Mouse (Mus musculus): ENCODE results near the gene Olfr1443. TPM values are rescaled to one million over a fixed set of nuclear protein-coding genes. Genes with fewer than 3 reads are reported as not detected.
"Not testable (repeated sequence)": the region's sequence is repeated elsewhere in the genome, so short reads cannot be mapped to it uniquely, and the experiment has no call there.

Gene Olfr1443
- total RNA-seq (2021), result not detected
- long read RNA-seq, experiment 1, result 0 reads
- long read RNA-seq, experiment 2, result 0 reads

DNA sequence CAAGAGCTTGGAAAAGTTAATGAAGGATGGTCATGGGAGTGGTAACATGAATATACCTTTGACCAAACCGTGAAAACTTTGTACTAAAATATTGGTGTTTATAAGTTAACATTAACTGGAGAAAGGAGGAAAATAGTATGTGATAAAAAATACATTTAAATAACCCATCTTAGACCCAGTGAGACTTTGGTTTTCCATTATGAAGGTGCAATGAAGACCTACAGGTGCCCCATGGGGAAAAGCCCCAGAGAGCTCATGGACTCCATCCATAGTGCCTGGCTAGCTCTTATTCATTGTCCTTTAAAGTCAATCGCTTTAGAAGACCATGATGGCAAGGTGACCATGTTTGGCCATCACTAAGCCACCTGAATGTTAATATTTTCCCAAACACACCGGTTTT lies at the start of gene Olfr1443:
Gene Olfr1443, plus strand, starts transcription at position 301 of the 400 bp plus-strand sequence.
- no peak for DNase-seq (ENCODE audit: low spot score in 2 of 2)

DNA sequence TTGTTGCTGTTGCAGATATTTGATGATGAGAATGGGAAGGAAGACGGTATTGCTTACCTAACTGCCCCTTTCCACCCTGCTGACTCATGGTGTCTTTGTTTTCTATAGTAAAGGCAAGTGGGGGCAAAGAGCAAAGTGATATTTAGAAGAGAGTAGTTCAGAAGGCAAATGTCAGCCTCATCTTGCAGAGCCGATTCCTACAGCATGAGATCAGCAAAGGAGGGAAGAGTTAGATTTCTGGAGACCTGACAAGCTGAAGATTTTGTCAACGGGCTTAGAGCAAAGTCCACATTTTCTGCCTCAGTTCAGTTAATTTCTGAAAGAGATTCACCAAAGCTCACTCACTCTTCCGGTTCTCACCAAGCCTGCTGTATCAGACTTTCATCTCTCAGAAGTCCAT lies 44.7 kb upstream of the Olfr1443 start, which contains the start of gene Glyat:
Gene Glyat, plus strand, starts transcription at position 133 of the 400 bp plus-strand sequence.
- DNase-seq (ENCODE audit: low spot score in 2 of 2), result no peak

DNA sequence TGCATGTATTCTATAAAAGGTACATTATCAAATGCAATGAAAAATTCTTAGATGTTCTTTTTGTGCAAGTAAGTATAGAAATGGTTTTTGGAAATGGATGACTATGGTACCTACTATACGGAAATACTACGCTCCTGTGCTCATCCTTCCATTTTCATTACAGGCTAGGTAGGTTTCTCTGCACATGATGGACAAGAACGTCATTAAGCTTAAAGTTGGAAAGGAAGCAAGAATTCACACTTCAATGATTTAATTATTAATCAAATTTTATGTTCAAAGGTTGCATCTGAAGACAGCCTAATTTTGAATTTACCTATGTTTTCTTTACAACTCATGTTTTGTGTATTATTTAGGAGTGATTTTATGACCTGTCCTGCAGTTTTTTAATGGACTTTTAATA lies 43.7 kb upstream of the Olfr1443 start:
- no peak for DNase-seq (ENCODE audit: low spot score in 2 of 2)

DNA sequence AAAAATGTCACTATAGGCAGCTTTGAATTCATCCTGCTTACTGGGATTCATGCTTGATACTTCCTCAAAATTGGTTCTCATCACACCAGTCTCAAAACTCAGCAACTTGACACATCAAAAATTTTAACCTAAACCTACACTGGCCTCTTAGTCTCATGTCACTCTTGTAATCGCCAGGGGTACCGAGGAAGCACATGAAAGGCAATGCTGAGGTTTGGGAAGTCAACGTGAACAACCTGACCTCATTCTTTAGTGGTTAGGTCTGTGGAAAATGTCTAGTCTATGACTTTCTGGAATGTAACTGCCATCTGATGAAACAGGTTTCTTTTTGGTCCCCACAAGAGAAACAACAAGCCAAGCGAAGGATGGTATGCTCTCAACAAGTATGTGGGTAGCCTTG lies 42.9 kb upstream of the Olfr1443 start:
- no peak for DNase-seq (ENCODE audit: low spot score in 2 of 2)

DNA sequence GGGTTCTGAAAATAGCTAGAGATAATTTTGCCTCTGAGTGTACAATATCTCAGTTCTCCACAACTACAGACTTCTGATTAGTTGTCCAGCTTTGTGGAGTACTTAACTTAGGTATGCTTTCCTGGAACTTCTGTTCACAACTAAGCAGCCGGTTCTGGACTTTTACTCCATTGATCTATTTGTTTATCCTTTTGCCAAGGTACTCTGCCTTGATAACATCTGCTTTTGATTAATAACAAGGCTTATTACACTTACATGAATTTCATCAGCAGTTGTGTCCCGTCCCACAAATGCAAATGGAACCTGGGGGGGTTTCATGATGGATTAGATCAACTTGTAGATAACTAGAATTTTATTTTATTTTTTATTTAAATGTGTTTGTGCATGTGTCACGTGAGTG lies 41.0 kb upstream of the Olfr1443 start:
- no peak for DNase-seq (ENCODE audit: low spot score in 2 of 2)

DNA sequence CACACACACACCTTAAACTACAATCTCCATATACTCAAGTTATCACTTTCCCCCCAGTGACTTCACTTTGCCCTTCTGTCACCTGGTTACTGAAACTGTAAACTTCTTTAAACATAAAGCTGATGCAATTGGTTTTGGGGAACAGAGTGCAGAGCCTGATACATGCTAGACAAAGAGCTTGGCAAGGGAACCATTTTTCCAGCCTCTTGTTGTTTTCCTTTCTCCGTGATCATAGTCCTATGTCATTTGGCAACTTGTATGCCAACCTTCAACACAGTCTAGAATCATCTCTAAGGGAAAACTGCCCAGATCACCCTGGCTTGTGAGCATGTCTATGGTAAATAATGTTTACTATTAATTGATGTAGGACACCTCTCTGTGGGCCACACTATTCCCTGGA lies 39.9 kb upstream of the Olfr1443 start:
- no peak for DNase-seq (ENCODE audit: low spot score in 2 of 2)

DNA sequence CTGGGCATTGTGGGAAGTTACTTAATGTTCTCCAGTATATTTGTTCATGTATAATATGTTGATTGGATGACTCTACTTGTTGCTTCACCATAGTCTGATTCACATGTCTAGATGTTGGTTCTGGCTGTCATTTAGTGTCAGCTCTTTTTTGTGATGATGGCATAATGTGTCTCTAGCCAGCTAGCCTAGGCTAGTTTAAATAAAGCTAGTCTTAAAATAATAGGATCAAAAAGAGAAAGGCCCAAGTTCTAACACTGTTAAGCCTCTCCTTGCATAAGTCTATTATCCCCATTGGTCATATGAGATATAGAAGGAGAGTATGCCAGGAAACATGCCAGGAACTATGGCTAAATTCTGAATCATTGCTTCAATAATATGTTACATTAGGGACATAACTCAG lies 28.4 kb upstream of the Olfr1443 start:
- DNase-seq (ENCODE audit: low spot score in 2 of 2), result no peak

DNA sequence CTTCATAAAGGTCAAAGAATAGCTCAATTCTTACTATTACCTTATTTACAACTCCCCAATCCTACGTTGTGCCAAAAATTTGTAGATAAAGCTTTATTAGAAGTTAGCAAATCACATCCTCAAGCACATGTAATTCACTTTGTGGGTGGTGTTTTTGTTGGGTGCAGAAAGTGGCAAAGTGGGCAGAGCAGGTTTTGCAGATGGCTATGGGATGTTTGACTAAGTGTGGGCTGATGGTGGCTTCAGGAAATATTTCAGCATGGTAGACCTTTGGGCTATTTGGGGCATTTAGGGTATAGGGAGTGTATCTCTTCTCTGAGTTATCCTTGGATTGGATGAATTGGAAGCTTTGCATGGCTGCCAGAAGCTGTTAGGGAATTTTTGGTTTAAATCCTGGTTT lies 11.8 kb upstream of the Olfr1443 start:
- no peak for DNase-seq (ENCODE audit: low spot score in 2 of 2)

DNA sequence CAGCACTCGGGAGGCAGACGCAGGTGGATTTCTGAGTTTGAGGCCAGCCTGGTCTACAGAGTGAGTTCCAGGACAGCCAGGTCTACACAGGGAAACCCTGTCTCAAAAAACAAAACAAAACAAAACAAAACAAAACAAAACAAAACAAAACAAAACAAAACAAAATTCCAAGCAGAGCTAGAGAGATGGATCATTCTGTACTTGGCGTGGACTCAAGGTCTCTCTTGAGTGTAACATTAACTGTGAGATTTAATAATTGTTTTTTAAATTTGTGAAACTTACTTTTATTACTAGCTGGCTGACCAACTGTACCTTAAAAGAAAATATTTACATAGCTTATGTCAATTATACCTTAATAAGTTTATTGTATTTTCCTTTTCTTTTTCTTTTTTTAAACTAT lies 9.3 kb upstream of the Olfr1443 start:
- not testable (repeated sequence) for DNase-seq (ENCODE audit: low spot score in 2 of 2)

DNA sequence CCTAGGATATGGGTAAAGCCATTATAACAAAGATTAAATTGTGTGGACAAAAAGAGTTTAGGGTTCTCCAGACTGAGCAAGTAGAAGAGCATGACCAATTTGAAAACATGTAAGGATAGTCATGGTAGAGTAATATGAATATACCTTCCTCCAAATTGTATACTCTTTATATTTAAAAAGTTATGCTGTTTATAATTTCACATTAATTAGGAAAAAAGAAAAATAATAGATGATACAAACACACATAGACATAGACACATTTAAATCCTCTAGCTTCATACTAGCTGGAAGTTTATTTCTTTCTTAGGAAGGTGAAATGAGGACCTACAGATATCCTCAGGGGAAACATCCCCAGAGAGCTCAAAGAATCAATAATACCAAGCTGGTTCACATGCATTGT lies 7.8 kb upstream of the Olfr1443 start, which contains the start of gene Olfr1442:
Gene Olfr1442, plus strand, starts transcription at position 301 of the 400 bp plus-strand sequence.
- DNase-seq (ENCODE audit: low spot score in 2 of 2), result no peak

DNA sequence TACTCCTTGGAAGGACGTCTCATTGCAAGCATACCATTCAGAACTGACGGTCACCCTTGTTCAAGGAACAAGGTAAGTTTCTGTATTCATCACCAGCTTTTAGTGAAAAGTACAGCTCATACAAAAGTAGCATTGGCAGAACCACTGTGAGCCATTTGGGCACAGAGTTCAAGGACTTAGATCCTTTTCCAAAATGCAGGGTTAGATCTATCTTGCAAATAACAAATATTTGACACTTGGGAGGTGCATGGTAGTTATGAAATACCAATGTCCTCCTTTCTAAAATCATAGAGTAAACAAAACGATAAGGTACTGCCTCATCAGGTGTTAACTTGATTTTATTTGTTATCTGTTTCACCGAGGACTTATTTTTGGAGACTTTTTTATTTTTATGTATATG lies 6.9 kb upstream of the Olfr1443 start:
- no peak for DNase-seq (ENCODE audit: low spot score in 2 of 2)

DNA sequence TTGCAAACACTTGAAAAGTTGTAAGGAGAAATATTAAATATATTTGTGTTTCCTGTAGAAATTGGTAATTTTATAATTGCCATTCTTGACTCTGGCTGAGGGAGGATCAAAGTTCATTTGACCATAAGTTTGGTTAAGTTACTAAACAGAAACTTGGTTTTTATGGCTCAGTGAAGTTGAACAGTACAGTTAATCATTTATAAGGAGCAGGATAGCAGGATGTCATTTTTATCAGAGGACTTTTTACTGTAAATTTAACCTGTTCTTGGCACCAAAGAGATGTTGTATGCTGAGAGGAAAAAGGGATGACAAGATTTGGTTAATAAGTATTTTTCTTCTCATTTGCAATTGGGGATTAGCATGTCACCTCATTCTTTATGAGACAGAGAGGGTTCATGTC lies 6.7 kb downstream of the Olfr1443 start:
- no peak for DNase-seq (ENCODE audit: low spot score in 2 of 2)

DNA sequence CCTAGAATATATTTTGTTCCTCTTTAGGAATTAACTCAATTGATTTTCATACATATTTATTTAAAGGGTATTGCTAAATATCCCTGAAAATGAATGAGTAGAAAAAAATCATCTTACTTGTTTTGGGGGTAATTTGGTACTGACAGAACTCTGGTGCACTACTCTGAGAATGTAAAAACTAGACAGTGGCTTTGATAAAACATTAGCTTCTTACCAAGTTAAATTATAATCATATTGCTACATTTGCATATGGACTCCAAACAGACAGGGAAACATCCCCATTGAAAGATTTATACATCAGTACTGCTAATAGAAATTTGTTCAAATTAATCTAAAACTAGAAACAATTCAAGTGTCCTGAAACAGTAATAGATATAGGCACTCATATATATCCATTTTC lies 7.3 kb downstream of the Olfr1443 start:
- no peak for DNase-seq (ENCODE audit: low spot score in 2 of 2)

DNA sequence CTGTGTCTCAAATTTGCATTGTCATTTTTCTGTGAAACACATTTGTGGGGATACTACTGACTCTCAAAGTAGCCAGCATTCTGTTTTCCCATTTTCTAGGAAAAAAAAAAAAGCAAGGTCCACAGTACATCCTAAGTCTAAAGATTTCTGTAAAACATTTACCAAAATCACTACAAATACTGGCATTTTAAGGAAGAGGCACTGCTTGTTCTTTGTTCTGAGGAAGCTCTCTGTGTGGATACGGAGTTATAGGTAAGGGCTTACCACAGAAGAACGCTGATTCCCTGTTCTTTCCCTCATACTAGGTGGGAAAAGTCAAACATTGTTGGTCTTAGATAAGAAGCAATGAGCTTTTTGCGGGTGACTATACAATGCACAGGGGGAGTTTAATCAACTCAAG lies 17.7 kb downstream of the Olfr1443 start, which contains the start of gene Keg1:
Gene Keg1, plus strand, starts transcription at position 197 of the 400 bp plus-strand sequence.
- no peak for DNase-seq (ENCODE audit: low spot score in 2 of 2)

DNA sequence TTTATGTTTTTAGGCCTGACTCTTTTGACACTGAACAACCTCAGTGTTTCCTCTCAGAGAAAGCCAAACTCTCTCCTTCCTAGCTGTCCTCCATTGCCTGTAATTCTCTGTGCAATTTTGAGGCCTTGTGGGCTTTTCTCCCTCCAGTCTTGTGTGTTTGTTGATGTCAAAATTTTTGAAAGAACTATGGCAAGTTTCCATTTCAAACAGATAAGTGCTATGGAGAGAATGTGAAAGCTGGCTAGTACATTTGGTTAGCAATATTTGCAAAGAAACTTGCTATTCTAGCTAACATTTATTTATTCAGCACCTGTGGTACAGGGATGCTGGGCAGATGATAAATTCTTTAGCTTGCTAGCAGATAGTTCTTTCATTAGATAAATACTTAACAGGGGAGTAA lies 18.3 kb downstream of the Olfr1443 start:
- no peak for DNase-seq (ENCODE audit: low spot score in 2 of 2)

DNA sequence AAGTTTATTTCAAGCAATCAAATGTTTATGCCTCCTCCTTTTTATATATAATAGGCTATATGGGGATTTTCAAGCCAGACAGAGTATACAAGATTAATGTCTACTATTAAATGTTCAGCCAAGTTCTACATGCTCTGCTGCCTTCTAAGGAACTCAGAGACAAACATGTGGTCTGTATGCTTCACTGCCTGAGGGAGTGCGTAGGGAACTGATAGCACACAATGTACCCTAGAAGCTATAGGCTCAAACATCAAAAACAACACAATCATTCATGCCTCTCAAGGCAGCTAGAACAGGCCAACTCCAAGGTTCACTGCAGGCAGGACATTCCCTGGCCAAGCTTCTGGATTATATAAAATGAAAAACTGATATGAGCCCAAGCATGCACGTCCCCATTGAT lies 30.5 kb downstream of the Olfr1443 start:
- no peak for DNase-seq (ENCODE audit: low spot score in 2 of 2)

DNA sequence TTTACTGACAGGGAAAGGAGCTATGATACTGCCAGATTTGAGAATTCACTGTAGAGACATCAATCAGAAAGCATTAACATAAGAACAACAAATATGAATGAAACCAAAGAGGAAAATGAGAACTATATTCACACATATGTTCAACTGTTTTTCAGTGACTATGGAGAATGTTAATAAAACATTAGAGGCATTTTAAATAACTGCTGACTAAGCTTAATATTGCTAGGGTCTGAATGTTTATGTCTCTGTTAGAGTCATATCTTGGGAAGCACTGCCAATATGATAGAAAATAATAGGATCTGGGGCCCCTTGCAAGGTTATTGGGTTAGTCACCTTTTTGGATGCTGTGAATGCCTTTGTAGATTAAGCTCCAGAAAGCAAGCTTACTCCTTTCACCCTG lies 31.1 kb downstream of the Olfr1443 start:
- no peak for DNase-seq (ENCODE audit: low spot score in 2 of 2)

DNA sequence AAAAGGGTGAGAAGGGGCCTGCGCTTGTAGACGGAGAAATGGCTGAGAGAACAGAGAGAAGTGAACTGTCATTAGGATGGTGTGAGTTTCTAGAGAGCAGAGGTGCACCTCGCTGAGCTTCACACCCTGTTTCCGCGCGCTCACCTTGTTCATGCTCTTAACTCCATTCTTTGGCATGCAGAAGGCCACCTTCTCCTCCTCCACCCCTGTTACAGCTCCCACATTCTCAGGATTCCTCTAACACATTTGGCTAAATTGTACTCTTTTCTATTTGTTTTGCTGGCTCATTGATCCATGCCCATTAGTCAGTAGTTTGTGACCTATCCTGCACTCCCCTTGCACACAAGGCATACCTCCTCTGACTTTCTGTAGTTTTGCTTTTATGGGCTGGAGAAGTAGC lies 41.3 kb downstream of the Olfr1443 start:
- DNase-seq (ENCODE audit: low spot score in 2 of 2), result no peak

DNA sequence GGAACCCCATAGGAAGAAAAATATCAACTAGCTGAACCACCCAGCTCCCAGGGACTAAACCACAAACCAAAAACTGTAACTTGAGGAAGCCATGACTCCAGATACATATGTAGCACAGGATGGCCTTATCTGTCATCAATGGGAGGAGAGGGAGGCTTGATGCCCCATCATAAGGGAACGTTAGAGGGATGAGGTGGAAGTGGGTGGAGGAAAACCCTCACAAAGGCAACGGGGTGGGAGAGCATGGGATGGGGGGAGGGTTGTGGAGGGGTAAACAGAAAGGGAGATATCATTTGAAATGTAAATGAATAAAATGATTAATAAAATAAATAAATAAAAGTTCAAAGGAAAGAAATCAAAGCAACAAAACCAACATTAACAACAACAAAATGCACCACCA lies 42.6 kb downstream of the Olfr1443 start:
- no peak for DNase-seq (ENCODE audit: low spot score in 2 of 2)

DNA sequence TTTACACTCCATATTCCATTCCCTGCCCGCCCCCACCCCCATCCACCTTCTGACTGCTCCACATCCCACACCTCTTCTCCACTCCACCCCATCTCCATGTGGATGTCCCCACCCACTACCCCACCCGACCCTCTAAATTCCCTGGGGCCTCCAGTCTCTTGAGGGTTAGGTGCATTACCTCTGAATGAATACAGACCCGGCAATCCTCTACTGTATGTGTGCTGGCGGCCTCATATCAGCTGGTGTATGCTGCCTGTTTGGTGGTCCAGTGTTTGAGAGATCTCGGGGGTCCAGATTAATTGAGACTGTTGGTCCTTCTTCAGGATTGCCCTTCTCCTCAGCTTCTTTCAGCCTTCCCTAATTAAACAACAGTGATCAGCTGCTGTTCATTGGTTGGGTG lies 43.0 kb downstream of the Olfr1443 start:
- not testable (repeated sequence) for DNase-seq (ENCODE audit: low spot score in 2 of 2)

DNA sequence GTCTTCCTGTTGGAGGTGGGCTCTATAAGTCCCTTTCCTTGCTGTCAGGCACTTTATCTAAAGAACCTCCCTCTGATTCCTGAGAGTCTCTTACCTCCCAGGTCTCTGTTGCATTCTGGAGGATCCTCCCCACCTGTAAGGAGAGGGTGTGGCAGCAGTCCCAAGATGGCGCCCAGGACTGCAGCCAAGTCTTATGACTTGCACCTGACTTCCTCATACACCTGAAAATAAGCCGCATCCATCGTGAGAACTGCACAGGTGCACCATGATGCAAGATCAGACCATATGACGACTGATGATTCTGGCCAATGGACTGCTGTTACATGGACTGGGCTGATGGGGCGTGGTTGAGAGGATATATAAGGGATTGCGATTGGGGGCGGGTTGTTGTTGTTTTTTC lies 43.7 kb downstream of the Olfr1443 start:
- not testable (repeated sequence) for DNase-seq (ENCODE audit: low spot score in 2 of 2)

DNA sequence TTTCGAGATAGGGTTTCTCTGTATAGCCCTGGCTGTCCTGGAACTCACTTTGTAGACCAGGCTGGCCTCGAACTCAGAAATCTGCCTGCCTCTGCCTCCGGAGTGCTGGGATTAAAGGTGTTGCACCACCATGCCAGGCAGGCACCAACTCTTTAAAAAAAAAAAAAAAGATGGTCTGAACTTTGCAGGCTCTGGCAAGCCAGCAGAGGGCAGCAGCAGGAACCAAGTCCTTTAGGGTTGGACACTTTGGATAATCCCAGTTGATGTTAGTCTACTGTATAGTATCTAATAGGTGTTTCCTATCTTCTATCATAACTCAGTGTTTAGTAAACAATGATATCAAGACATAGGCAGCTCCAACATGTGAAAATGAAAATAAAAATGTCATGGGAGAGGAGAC lies 44.4 kb downstream of the Olfr1443 start:
- DNase-seq (ENCODE audit: low spot score in 2 of 2), result peak; percentile 23 to 31

DNA sequence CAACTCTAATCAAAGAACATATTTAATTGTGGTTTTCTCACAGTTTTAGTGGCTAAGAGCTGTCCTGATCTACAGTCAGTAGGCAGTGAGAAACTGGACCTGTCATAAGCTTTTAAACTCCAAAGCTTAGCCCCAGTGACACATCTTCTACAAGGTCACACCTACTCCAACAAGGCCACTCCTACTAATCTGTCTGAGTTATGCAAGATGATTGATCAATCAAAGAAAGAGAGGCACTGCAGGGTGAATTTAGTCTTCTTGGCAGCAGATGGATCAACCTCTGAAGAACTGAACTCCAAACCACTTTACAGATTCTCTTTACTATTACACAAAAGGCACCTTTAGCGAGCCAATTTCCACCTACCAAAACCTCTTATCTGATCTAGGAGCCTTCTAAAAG lies 47.9 kb downstream of the Olfr1443 start:
- no peak for DNase-seq (ENCODE audit: low spot score in 2 of 2)

DNA sequence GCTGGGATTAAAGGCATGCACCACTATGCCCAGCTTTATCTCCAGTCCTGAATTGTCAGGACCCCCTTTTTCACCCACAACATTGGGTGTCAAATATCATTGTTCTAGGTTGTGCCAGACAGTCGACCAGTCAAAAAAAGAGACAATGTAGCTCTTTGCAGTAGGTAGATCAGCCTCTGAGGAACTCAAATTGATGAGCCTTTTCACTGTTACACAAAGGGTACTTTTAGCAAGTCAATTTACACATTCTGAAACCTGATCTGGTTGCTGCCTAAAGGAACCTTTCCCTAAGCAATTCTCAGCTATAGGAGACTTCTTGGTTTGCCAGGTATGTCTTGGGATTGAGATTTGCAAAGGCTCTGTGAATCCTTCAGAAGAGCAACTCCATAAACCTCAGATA lies 53.1 kb downstream of the Olfr1443 start:
- DNase-seq (ENCODE audit: low spot score in 2 of 2), result no peak

Measured in left cerebral cortex, adult 18-20 months (tissue).